Comparison of ENCODE assay signal across 17 mouse cellular contexts in genomic region chr3:69130973-69131372, GRCm38 (mm10).
"Had no signal": no experiment of that assay in that cellular context is flagged by ENCODE, and none has a peak within 500 bp of the region (broad histone marks: within the 10 kb centered on the region; RNA-seq: fewer than 3 reads in every experiment).

No protein-coding gene starts in this region.

- H3K9me3 ChIP-seq: neural tube, embryonic 12.5 days; neural tube, embryonic 13.5 days; neural tube, embryonic 15.5 days; stomach, embryonic 15.5 days had no signal

- H3K36me3 ChIP-seq: neural tube, embryonic 12.5 days; neural tube, embryonic 13.5 days; neural tube, embryonic 15.5 days; stomach, embryonic 15.5 days had no signal

- H3K9ac ChIP-seq: neural tube, embryonic 12.5 days; neural tube, embryonic 13.5 days; neural tube, embryonic 15.5 days; stomach, embryonic 15.5 days had no signal

- H3K27ac ChIP-seq: neural tube, embryonic 12.5 days; neural tube, embryonic 13.5 days; neural tube, embryonic 15.5 days; stomach, embryonic 15.5 days; stomach, postnatal 0 days had no signal

- DNase-seq: retina, postnatal 1 day; right cerebral cortex, adult 18-20 months; right cerebral cortex, postnatal 14 days; right cerebral cortex, postnatal 25 days; right cerebral cortex, postnatal 4 days; spleen, adult 18-20 months; thymus, adult 18-20 months; thymus, adult 2 months; thymus, postnatal 14 days; thymus, postnatal 25 days; thymus, postnatal 36 days; thymus, postnatal 4 days had no signal

- H3K4me1 ChIP-seq: neural tube, embryonic 12.5 days; stomach, embryonic 15.5 days had no signal

- H3K4me3 ChIP-seq: neural tube, embryonic 12.5 days; neural tube, embryonic 13.5 days; neural tube, embryonic 15.5 days; stomach, embryonic 15.5 days had no signal

- H3K27me3 ChIP-seq: neural tube, embryonic 12.5 days; neural tube, embryonic 15.5 days; stomach, embryonic 15.5 days had no signal

- H3K4me2 ChIP-seq: neural tube, embryonic 12.5 days; neural tube, embryonic 13.5 days; neural tube, embryonic 15.5 days; stomach, embryonic 15.5 days had no signal
